Mouse (Mus musculus) kidney, adult 2 months (tissue): ENCODE data around the gene Gm17949.

Source experiments
- CTCF ChIP-seq: fragments of 200-500 bp; conservative IDR thresholded peaks from 2 replicates; pipeline ENCODE4 v1.5.1; 2011; ENCODE audit warnings: low read depth, mild to moderate bottlenecking, control low read depth, low read length, moderate library complexity, mixed read lengths; ENCODE audit not compliant: insufficient read depth, insufficient read length
- POLR2A ChIP-seq: fragments of 200-500 bp; IDR thresholded peaks from one replicate; pipeline ENCODE4 v1.6.1; 2011; ENCODE audit warnings: low read depth, low read length, control low read depth

DNA sequence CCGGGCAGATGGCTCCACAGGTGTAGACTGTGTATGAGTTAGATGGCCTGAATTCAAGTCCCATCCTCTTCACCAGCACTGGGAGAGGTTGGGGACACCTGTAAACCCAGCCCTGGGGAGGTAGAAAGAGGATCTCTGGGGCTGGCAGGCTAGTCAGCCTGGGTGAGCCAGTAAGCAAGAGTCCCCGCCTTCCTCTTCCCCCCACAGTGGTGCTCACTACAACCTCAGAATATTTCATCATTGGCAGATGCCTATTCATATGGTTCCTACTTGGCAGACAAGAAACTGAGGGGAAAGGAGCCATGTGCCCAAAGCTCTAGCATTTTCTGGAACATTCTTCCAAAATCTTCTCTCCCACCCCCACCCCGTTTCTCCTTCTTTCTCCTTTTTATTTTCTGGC is 37.5 kb downstream of the Gm17949 start:
- TF ChIP-seq POLR2A (no peak), CTCF (no peak)
